Mouse (Mus musculus): ENCODE measurements at regions not wholly inside any gene's neighbourhood (a gene's known extent, or its start where the extent isn't known, plus 50 kb on each side); places are given as distances from the start of the nearest gene placed in this dataset.
A peak's percentile ranks its signal among the peaks of the same experiment; 100 is the strongest.

DNA sequence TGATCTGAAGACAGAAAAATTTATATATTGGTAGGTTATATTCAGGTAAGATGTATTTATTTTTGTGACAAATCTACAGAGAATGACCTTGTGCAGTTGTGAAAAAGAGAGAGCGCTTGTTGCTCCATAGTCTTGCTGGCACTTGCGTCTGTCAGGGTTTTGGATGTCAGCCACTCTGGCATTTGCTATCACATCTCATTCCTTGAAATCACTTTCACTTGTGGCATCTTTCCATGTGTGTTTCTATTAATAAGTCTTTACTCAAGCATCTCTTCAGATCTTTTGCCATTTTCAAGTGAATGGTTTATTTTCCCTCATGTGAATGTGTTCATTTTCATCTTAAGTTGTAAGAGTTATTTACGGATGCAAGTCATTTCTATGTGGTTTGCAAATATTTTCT lies 709.4 kb upstream of the Tenm3 start:
- no peaks in the 10 kb centered on the region for H3K4me1 ChIP-seq (ENCODE audit: control insufficient read depth, insufficient read depth, low read length)
- H3K4me3 ChIP-seq (ENCODE audit: control insufficient read depth, low read depth, low read length), result no peak overlapping the region
- H3K36me3 ChIP-seq (ENCODE audit: control insufficient read depth, insufficient read depth, low read length), result no peaks in the 10 kb centered on the region
- H3K27ac ChIP-seq (ENCODE audit: control insufficient read depth, insufficient read depth, low read depth, low read length), result no peak overlapping the region
- no peak for TF ChIP-seq POLR2A (IDR thresholded peaks at IDR 0.05; ENCODE audit: control insufficient read depth, low read depth, low read length)
- no peak for TF ChIP-seq CTCF (IDR thresholded peaks at IDR 0.05; ENCODE audit: control insufficient read depth, insufficient read depth, insufficient replicate concordance, low read depth, low read length)
- no peaks in the 10 kb centered on the region for H3K27me3 ChIP-seq (ENCODE audit: control insufficient read depth, insufficient read depth, low read length)

DNA sequence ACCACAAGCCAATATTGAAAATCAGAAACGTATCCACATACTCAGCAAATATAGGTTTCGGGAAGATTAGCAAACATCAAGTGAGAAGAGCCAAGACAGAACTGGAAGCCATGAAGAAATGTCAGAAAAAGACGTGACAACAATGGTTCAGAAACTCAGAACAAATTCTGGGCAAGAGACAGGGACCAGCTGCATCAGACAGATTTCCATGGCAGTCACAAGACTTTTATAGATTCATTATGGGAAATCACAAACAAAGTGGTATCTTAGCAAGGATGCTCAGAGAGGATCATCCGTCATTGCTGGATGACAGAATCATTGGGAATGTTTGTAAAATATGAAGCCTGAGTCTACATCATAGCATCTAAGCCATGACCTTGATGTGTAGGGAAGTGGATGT lies 699.6 kb upstream of the Tenm3 start:
- H3K27me3 ChIP-seq (ENCODE audit: control insufficient read depth, insufficient read depth, low read length), result no peaks in the 10 kb centered on the region
- no peaks in the 10 kb centered on the region for H3K36me3 ChIP-seq (ENCODE audit: control insufficient read depth, insufficient read depth, low read length)
- TF ChIP-seq POLR2A (IDR thresholded peaks at IDR 0.05; ENCODE audit: control insufficient read depth, low read depth, low read length) (no peak), CTCF (IDR thresholded peaks at IDR 0.05; ENCODE audit: control insufficient read depth, insufficient read depth, insufficient replicate concordance, low read depth, low read length) (no peak)
- H3K27ac ChIP-seq (ENCODE audit: control insufficient read depth, insufficient read depth, low read depth, low read length), result no peak overlapping the region
- no peak overlapping the region for H3K4me3 ChIP-seq (ENCODE audit: control insufficient read depth, low read depth, low read length)
- H3K4me1 ChIP-seq (ENCODE audit: control insufficient read depth, insufficient read depth, low read length), result no peaks in the 10 kb centered on the region

DNA sequence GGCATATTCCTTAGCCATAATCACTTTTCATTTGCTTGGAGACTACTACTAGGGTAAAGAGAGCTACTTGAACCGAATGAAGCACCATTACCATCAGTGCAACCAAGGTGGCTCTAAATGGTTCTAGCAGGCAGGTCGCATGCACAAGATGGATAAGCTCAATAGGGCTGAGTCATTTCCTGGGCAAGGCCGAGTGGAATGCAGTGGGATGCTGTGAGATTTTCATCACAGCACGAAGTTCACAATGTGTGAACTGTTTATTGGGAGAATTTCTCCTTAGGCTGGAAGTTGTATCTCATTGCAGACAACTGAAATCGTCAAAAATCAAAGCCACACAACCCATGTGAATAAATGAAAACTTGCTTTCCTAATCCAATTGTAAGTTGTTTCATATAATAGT lies 697.6 kb upstream of the Tenm3 start:
- TF ChIP-seq CTCF (IDR thresholded peaks at IDR 0.05; ENCODE audit: control insufficient read depth, insufficient read depth, insufficient replicate concordance, low read depth, low read length) (no peak), POLR2A (IDR thresholded peaks at IDR 0.05; ENCODE audit: control insufficient read depth, low read depth, low read length) (no peak)
- Histone ChIP-seq H3K27me3 (ENCODE audit: control insufficient read depth, insufficient read depth, low read length) (no peaks in the 10 kb centered on the region), H3K27ac (ENCODE audit: control insufficient read depth, insufficient read depth, low read depth, low read length) (no peak overlapping the region), H3K36me3 (ENCODE audit: control insufficient read depth, insufficient read depth, low read length) (no peaks in the 10 kb centered on the region), H3K4me3 (ENCODE audit: control insufficient read depth, low read depth, low read length) (no peak overlapping the region), H3K4me1 (ENCODE audit: control insufficient read depth, insufficient read depth, low read length) (no peaks in the 10 kb centered on the region)

DNA sequence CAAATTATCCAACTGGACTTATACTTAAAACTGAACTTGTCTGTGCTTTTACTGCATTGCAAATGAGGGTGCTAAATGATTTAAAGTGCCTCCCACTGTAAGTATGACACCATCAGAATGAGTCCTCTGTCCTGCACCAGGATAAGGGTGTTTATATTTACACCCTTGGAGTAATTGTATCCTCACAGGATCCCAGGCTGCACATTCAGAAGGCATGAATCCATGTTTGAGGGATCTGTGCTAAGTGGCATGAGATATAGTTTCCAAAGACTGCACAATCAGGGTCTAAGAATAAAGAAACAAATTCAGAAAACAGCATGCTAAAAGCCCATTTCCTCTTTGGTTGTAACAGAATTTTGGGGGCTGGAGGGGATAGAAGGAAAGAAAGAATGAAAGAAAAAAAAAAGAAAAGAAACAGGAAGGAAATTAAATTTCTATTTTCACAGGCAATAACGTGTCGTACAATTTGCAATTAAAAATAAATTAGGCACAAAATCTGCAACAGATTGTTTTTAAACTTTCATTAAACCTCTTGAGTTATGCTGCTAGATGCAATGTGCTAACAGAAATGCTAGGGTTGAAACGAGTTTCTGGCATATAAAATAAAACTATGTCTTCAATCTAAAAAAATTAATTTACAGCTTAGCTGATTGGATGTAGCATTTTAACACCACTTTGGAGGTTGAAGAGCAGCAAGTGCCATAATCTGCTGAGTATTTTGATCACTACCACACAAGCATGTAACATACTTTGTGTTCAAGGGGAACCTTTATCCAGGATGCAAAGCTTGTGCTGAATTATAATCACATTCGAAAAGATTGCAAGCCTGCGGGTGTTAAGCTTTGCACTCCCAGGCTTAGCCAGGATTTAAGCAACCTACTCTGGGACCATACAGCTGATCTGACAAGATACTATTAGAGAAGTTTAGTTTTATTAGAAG lies 689.9 kb upstream of the Tenm3 start:
- H3K4me1 ChIP-seq (ENCODE audit: control insufficient read depth, insufficient read depth, low read length), result no peaks in the 10 kb centered on the region
- no peaks in the 10 kb centered on the region for H3K36me3 ChIP-seq (ENCODE audit: control insufficient read depth, insufficient read depth, low read length)
- H3K4me3 ChIP-seq (ENCODE audit: control insufficient read depth, low read depth, low read length), result no peak overlapping the region
- H3K27ac ChIP-seq (ENCODE audit: control insufficient read depth, insufficient read depth, low read depth, low read length), result no peak overlapping the region
- H3K27me3 ChIP-seq (ENCODE audit: control insufficient read depth, insufficient read depth, low read length), result no peaks in the 10 kb centered on the region
- TF ChIP-seq CTCF (IDR thresholded peaks at IDR 0.05; ENCODE audit: control insufficient read depth, insufficient read depth, insufficient replicate concordance, low read depth, low read length) (no peak), POLR2A (IDR thresholded peaks at IDR 0.05; ENCODE audit: control insufficient read depth, low read depth, low read length) (no peak)

DNA sequence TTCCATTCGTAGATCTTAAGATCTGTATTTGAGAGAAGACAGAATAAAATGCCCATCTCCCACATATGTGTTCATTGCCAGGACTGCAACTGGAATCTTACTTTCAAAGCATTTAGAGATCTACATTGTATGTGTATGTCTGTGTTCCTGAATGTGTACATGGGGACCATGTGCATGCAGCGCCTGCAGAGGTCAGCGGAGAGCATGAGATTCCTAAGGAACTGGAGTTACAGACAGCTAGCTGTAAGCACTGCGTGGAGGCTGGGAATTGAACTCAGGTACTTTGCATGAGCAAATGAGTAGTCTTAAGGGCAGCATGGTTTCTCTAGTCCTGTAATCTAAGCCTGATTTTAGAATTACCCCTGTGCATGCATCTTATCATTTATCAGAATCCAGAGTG lies 685.5 kb upstream of the Tenm3 start:
- Histone ChIP-seq H3K27ac (ENCODE audit: control insufficient read depth, insufficient read depth, low read depth, low read length) (no peak overlapping the region), H3K36me3 (ENCODE audit: control insufficient read depth, insufficient read depth, low read length) (no peaks in the 10 kb centered on the region)
- no peak for TF ChIP-seq POLR2A (IDR thresholded peaks at IDR 0.05; ENCODE audit: control insufficient read depth, low read depth, low read length)
- TF ChIP-seq CTCF (IDR thresholded peaks at IDR 0.05; ENCODE audit: control insufficient read depth, insufficient read depth, insufficient replicate concordance, low read depth, low read length), result peak; percentile 11; the same call in 1 of the 2 replicates

DNA sequence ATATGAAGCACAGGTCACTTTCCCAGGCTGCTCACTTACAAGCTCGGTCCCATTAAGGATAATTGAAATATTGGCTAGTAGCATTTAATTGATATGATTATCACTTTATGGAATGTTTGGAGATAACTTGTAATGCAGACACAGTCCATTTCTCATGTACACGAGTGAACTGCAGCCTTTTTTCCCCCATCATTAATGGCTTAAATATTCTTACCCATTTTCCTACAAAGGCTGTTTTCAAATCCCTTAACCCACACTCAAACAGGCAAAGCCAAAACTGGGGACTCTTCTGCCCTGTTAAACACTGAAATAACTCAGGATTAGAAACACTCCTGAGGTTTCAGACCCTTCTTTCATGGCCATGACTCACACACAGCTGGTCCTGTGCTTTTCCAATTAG lies 649.2 kb upstream of the Tenm3 start:
- Histone ChIP-seq H3K4me3 (ENCODE audit: control insufficient read depth, low read depth, low read length) (no peak overlapping the region), H3K36me3 (ENCODE audit: control insufficient read depth, insufficient read depth, low read length) (no peaks in the 10 kb centered on the region), H3K27me3 (ENCODE audit: control insufficient read depth, insufficient read depth, low read length) (no peaks in the 10 kb centered on the region), H3K4me1 (ENCODE audit: control insufficient read depth, insufficient read depth, low read length) (no peaks in the 10 kb centered on the region; the same call in 1 of the 2 replicates), H3K27ac (ENCODE audit: control insufficient read depth, insufficient read depth, low read depth, low read length) (no peak overlapping the region)
- no peak for TF ChIP-seq CTCF (IDR thresholded peaks at IDR 0.05; ENCODE audit: control insufficient read depth, insufficient read depth, insufficient replicate concordance, low read depth, low read length)
- no peak for TF ChIP-seq POLR2A (IDR thresholded peaks at IDR 0.05; ENCODE audit: control insufficient read depth, low read depth, low read length)

More for the DNA sequence above, 685.5 kb upstream of the Tenm3 start:
- Histone ChIP-seq H3K27me3 (ENCODE audit: control insufficient read depth, insufficient read depth, low read length) (no peaks in the 10 kb centered on the region), H3K4me1 (ENCODE audit: control insufficient read depth, insufficient read depth, low read length) (no peaks in the 10 kb centered on the region), H3K4me3 (ENCODE audit: control insufficient read depth, low read depth, low read length) (no peak overlapping the region)

DNA sequence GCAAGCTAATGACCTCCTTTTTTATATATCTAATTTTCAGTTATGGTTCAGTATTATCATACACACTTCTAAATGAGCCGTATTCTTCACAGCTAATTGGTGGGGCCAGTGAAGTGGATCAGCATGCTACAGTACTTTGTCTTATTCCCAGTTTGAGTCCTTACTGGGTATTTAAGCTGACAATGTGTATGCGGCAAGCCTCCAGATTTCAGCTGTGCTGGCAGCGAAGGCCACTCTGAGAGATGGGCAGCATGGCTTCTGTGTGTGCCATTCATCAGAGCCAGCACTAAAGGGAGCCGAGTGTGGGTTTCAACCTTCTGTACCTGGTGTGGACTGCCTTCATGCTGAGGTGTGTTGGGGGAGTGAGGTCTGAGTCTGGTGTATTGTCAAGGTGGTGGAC lies 641.5 kb upstream of the Tenm3 start:
- TF ChIP-seq CTCF (IDR thresholded peaks at IDR 0.05; ENCODE audit: control insufficient read depth, insufficient read depth, insufficient replicate concordance, low read depth, low read length) (no peak), POLR2A (IDR thresholded peaks at IDR 0.05; ENCODE audit: control insufficient read depth, low read depth, low read length) (no peak)
- Histone ChIP-seq H3K4me3 (ENCODE audit: control insufficient read depth, low read depth, low read length) (no peak overlapping the region), H3K36me3 (ENCODE audit: control insufficient read depth, insufficient read depth, low read length) (no peaks in the 10 kb centered on the region)

More for the DNA sequence above, 641.5 kb upstream of the Tenm3 start:
- Histone ChIP-seq H3K27me3 (ENCODE audit: control insufficient read depth, insufficient read depth, low read length) (no peaks in the 10 kb centered on the region), H3K4me1 (ENCODE audit: control insufficient read depth, insufficient read depth, low read length) (no peaks in the 10 kb centered on the region), H3K27ac (ENCODE audit: control insufficient read depth, insufficient read depth, low read depth, low read length) (no peak overlapping the region)
